Mouse (Mus musculus) neutrophil, adult 5-6 weeks (primary cell): ENCODE data around the gene Il25. TPM values are rescaled to one million over a fixed set of nuclear protein-coding genes. Genes with fewer than 3 reads are reported as not detected.
"Not testable (repeated sequence)": the region's sequence is repeated elsewhere in the genome, so short reads cannot be mapped to it uniquely, and the experiment has no call there.

Experiments used
- ATAC-seq: fragments of 151-379, 151-347 bp; 2 replicates; pipeline ENCODE4 v1.8.0; 2017; ENCODE audit warnings: mild to moderate bottlenecking, moderate TSS enrichment; ENCODE audit not compliant: insufficient number of reproducible peaks, poor library complexity, low FRiP score, severe bottlenecking; ENCODE audit errors: extremely low read depth
- total RNA-seq: library from RNA; stranded (forward); fragments of 200-1000 nt; gene quantifications from 2 replicates; pipeline ENCODE4 v1.2.3, GENCODE M21; 2017

Gene Il25
- total RNA-seq, 1 experiment from 2014 or later, result not detected

GRCm38 (mm10) chr14:54945975-54946704, 13.6 kb downstream of the Il25 start:
- ATAC-seq, result no peak

- not testable (repeated sequence) for ATAC-seq
Measured at GRCm38 (mm10) chr14:54947008-54947407, 14.5 kb downstream of the Il25 start.

GRCm38 (mm10) chr14:54948781-54949180, 16.3 kb downstream of the Il25 start:
- ATAC-seq, result no peak

- ATAC-seq, result no peak
Measured at GRCm38 (mm10) chr14:54950493-54950892, 18.0 kb downstream of the Il25 start.

GRCm38 (mm10) chr14:54951587-54951986, 19.1 kb downstream of the Il25 start:
- ATAC-seq, result no peak

GRCm38 (mm10) chr14:54953664-54954206, 21.2 kb downstream of the Il25 start:
- ATAC-seq, result no peak

GRCm38 (mm10) chr14:54954474-54954873, 22.0 kb downstream of the Il25 start:
- ATAC-seq, result no peak

- ATAC-seq, result no peak
Measured at GRCm38 (mm10) chr14:54955481-54955880, 23.0 kb downstream of the Il25 start.

GRCm38 (mm10) chr14:54956533-54956932, 24.0 kb downstream of the Il25 start:
- ATAC-seq, result no peak

GRCm38 (mm10) chr14:54958503-54958902, 26.0 kb downstream of the Il25 start:
- no peak for ATAC-seq

- ATAC-seq, result no peak
Measured at GRCm38 (mm10) chr14:54959197-54959596, 26.7 kb downstream of the Il25 start.

- ATAC-seq, result not testable (repeated sequence)
Measured at GRCm38 (mm10) chr14:54959853-54960613, 27.5 kb downstream of the Il25 start.

GRCm38 (mm10) chr14:54960769-54961168, 28.3 kb downstream of the Il25 start:
- ATAC-seq, result no peak

GRCm38 (mm10) chr14:54961487-54961886, 29.0 kb downstream of the Il25 start:
- ATAC-seq, result no peak

GRCm38 (mm10) chr14:54962714-54963113, 30.2 kb downstream of the Il25 start:
- no peak for ATAC-seq

GRCm38 (mm10) chr14:54963727-54964126, 31.2 kb downstream of the Il25 start:
- no peak for ATAC-seq

- no peak for ATAC-seq
Measured at GRCm38 (mm10) chr14:54965044-54965443, 32.5 kb downstream of the Il25 start.

GRCm38 (mm10) chr14:54965631-54966030, 33.1 kb downstream of the Il25 start:
- ATAC-seq, result no peak

GRCm38 (mm10) chr14:54966320-54966977, 34.0 kb downstream of the Il25 start, which contains the start of gene Myh6:
Myh6 (minus strand) TSS chr14:54966927.
- ATAC-seq, result no peak
